Mouse (Mus musculus): Measurements from ENCODE around the gene Atxn7l3b.

DNA sequence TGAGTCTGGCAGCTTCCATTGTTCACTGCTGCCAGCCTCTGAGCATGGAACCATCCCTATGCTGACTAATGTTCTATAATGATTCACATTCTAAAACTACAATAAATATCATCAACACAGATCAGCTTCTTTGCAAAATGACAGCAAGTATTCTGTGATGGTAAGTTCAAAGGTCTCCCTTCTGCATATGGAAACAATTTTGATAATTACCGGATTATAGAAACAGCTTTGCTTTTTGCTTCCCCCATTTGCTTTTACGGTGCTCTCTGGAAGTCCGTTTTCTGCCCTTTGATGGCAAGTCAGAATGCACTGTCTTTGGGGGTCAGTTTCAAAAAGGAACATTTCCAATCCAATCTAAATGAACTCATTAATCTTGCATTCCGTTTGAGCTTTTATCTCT is 32.2 kb downstream of the Atxn7l3b start:
- TF ChIP-seq CTCF (IDR thresholded peaks at IDR 0.05; ENCODE audit: low read depth, low read length) (no peak), POLR2A (IDR thresholded peaks at IDR 0.05; ENCODE audit: extremely low read depth, insufficient read depth, low read length) (no peak)
